Mouse (Mus musculus) liver, embryonic 11.5 days (tissue): ENCODE data around the gene Fam205c. TPM values are rescaled to one million over a fixed set of nuclear protein-coding genes. Genes with fewer than 3 reads are reported as not detected.

Experiments
- ATAC-seq: fragments of 200-750 bp; cut with Nextera tagmentation; replicated peaks from 2 replicates; pipeline ENCODE4 v1.8.0; 2017; ENCODE audit warnings: moderate number of reproducible peaks, mild to moderate bottlenecking, moderate TSS enrichment, moderate library complexity; ENCODE audit not compliant: low FRiP score
- DNase-seq: peaks from one replicate; pipeline ENCODE4 v3.0.0-alpha.2; 2017; ENCODE audit warnings: low spot score
- H3K27ac ChIP-seq: fragments of 300-500 bp; sonication (generic); 2 replicates; pipeline ENCODE4 v1.5.1; 2014; ENCODE audit warnings: mild to moderate bottlenecking, low read depth, low read length, control low read depth
- H3K27me3 ChIP-seq: fragments of 300-500 bp; sonication (generic); replicated peaks from 2 replicates; pipeline ENCODE4 v1.6.1; 2014; ENCODE audit warnings: low read length, mixed read lengths; ENCODE audit not compliant: control insufficient read depth, insufficient read depth
- H3K36me3 ChIP-seq: fragments of 300-500 bp; sonication (generic); 2 replicates; pipeline ENCODE4 v1.6.1; 2014; ENCODE audit warnings: mild to moderate bottlenecking, low read length, moderate library complexity, mixed read lengths; ENCODE audit not compliant: control insufficient read depth, insufficient read depth
- H3K4me1 ChIP-seq: fragments of 300-500 bp; sonication (generic); replicated peaks from 2 replicates; pipeline ENCODE4 v1.6.1; 2014; ENCODE audit warnings: low read length, mixed read lengths; ENCODE audit not compliant: control insufficient read depth, insufficient read depth
- H3K4me2 ChIP-seq: fragments of 300-500 bp; sonication (generic); 2 replicates; pipeline ENCODE4 v1.6.1; 2014; ENCODE audit warnings: mild to moderate bottlenecking, control low read depth, moderate library complexity
- H3K4me3 ChIP-seq: fragments of 300-500 bp; sonication (generic); 2 replicates; pipeline ENCODE4 v1.5.1; 2014; ENCODE audit warnings: low read depth, low read length, control low read depth
- H3K9ac ChIP-seq: fragments of 300-500 bp; sonication (generic); 2 replicates; pipeline ENCODE4 v1.6.1; 2014; ENCODE audit warnings: low read depth, low read length, control low read depth
- H3K9me3 ChIP-seq: fragments of 300-500 bp; sonication (generic); 2 replicates; pipeline ENCODE4 v1.6.1; 2016; ENCODE audit warnings: low read length, inconsistent platforms, mixed read lengths; ENCODE audit not compliant: control insufficient read depth
- WGBS: fragments of 180-500 bp; shearing (Covaris S2); extraction: QIAGEN DNeasy Blood & Tissue Kit; methylation state at CpG from one replicate; pipeline ENCODE4 v1.1.7; 2014; 5-methylcytosine and 5-hydroxymethylcytosine counted together
- polyA plus RNA-seq: library from polyadenylated mRNA; unstranded; fragments of >200 nt; fragmentation: Nextera tagmentation; extraction: Ambion mirVana; gene quantifications from 2 replicates; pipeline ENCODE4 v1.2.1, GENCODE M21; 2014

The Fam205c gene
- polyA plus RNA-seq, 1 experiment from 2014 or later = 0.71 TPM

DNA sequence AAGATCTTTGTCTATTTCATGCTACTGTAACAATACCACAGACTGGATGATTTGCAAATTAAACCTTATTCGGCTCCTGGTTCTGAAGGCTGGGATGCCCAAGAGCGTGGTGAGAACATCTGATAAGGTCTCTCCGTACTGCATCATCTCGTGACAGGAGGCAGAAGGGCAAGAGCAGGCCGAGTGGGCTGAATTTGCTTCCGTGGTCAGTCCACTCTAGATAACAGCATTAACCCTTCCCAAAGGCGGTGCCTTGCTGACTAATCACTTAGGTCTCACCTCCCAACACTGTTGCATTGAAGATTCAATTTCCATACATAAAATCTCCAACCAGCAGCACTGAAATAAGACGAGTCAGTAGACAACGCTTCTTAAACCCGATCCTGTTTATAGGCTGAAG is 39.4 kb upstream of the Fam205c start:
- Histone ChIP-seq H3K27ac (no peak overlapping the region), H3K9me3 (no peaks in the 10 kb centered on the region), H3K27me3 (peaks cover 57% of the 10 kb centered on the region), H3K4me2 (no peak overlapping the region), H3K4me3 (no peak overlapping the region), H3K4me1 (0 out of 2 replicates have a peak, but pooled peaks cover 2% of the 10 kb centered on the region), H3K36me3 (no peaks in the 10 kb centered on the region), H3K9ac (no peak overlapping the region)
- WGBS = 37% methylated on average over 10 of the region's 10 CpGs
- ATAC-seq (no peak), DNase-seq (no peak)

DNA sequence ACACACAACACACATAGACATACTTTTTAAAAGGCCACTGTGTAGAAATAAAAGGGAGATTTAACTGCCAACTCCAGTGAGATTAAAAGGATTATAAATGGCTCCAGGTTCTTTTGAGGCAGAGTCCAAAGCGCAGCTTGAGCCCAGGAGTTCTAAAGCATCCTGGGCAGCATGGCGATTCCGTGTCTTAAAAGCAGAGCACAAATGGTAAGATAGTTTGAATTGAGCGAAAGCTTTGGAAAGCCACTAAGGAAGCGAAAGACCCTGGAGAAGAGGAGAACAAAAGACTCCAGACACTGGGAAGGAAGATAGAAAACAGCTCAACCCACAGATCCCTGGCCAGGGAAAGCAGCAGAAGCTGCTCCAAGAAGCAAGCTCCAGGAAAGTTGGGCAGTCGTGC is 30.9 kb upstream of the Fam205c start:
- ATAC-seq (no peak), DNase-seq (no peak)
- H3K9me3 ChIP-seq = no peaks in the 10 kb centered on the region
- H3K4me2 ChIP-seq = no peak overlapping the region
- no peak overlapping the region for H3K4me3 ChIP-seq
- no peaks in the 10 kb centered on the region for H3K36me3 ChIP-seq
- H3K9ac ChIP-seq = no peak overlapping the region
- H3K27ac ChIP-seq = no peak overlapping the region
- no peaks in the 10 kb centered on the region for H3K27me3 ChIP-seq
- 84% methylated on average over 6 of the region's 6 CpGs for WGBS
- no peaks in the 10 kb centered on the region for H3K4me1 ChIP-seq

GRCm38 (mm10) chr4:42904523-42904922 is 30.5 kb upstream of the Fam205c start:
- Histone ChIP-seq H3K4me2 (no peak overlapping the region), H3K9ac (no peak overlapping the region), H3K4me1 (no peaks in the 10 kb centered on the region), H3K9me3 (no peaks in the 10 kb centered on the region), H3K4me3 (no peak overlapping the region), H3K27me3 (no peaks in the 10 kb centered on the region), H3K27ac (no peak overlapping the region), H3K36me3 (no peaks in the 10 kb centered on the region)
- no peak for ATAC-seq
- WGBS = 86% methylated on average over 3 of the region's 3 CpGs
- no peak for DNase-seq

DNA sequence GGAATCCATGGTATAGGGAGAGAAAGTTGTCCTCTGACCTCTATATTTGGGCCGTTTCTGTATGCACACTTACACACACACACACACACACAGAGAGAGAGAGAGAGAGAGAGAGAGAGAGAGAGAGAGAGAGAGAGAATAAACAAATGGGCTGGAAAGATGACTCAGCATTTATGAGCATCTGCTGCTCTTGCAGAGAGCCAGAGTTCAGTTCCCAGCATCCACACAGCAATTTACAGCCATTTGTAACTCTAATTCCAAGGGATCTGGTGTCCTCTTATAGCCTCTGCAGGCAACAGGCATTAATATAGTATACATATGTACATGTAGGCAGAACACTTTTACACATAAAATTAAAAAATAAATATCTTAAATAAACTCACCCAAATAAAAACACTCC is 29.9 kb upstream of the Fam205c start:
- H3K9ac ChIP-seq = no peak overlapping the region
- DNase-seq (no peak), ATAC-seq (no peak)
- WGBS = 58% methylated on average over 1 of the region's 1 CpGs
- H3K4me2 ChIP-seq = no peak overlapping the region
- H3K27ac ChIP-seq = no peak overlapping the region
- no peaks in the 10 kb centered on the region for H3K4me1 ChIP-seq
- H3K27me3 ChIP-seq = no peaks in the 10 kb centered on the region
- no peak overlapping the region for H3K4me3 ChIP-seq
- H3K9me3 ChIP-seq = no peaks in the 10 kb centered on the region
- H3K36me3 ChIP-seq = no peaks in the 10 kb centered on the region

GRCm38 (mm10) chr4:42902730-42903129 is 28.7 kb upstream of the Fam205c start:
- Histone ChIP-seq H3K9ac (no peak overlapping the region), H3K4me3 (no peak overlapping the region), H3K27ac (no peak overlapping the region), H3K36me3 (no peaks in the 10 kb centered on the region), H3K4me1 (no peaks in the 10 kb centered on the region), H3K27me3 (no peaks in the 10 kb centered on the region), H3K9me3 (no peaks in the 10 kb centered on the region), H3K4me2 (no peak overlapping the region)
- DNase-seq (no peak), ATAC-seq (no peak)
- WGBS = 81% methylated on average over 5 of the region's 5 CpGs

- Histone ChIP-seq H3K4me1 (no peaks in the 10 kb centered on the region), H3K36me3 (no peaks in the 10 kb centered on the region), H3K27me3 (no peaks in the 10 kb centered on the region), H3K4me2 (no peak overlapping the region), H3K4me3 (no peak overlapping the region), H3K9me3 (no peaks in the 10 kb centered on the region), H3K27ac (no peak overlapping the region), H3K9ac (no peak overlapping the region)
- no peak for DNase-seq
- no peak for ATAC-seq
- WGBS = 52% methylated on average over 9 of the region's 9 CpGs
Observed at GRCm38 (mm10) chr4:42902174-42902573, 28.1 kb upstream of the Fam205c start.

DNA sequence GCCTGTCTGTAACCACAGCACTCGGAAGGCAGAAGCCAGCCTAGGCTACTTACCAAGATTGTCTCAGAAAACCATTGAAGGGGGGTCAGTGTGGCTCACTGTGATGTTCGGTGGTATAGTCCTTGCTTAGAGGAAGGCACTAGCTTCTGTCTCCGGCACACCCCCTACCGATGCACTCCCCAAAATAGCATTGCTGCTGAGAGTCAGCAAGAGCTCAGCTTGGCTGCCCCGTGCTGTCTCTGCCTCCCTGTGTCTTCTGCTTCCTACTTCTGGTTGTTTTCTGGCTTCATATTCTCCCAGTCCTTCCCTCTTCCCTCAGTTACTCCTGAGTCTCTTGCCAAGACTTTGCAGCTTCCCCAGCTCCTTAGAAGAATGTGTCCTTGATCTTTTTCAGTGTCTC is 26.8 kb upstream of the Fam205c start:
- DNase-seq (no peak), ATAC-seq (no peak)
- Histone ChIP-seq H3K27me3 (no peaks in the 10 kb centered on the region), H3K4me1 (no peaks in the 10 kb centered on the region), H3K4me2 (no peak overlapping the region), H3K9me3 (no peaks in the 10 kb centered on the region), H3K4me3 (no peak overlapping the region), H3K36me3 (no peaks in the 10 kb centered on the region), H3K27ac (no peak overlapping the region), H3K9ac (no peak overlapping the region)
- 60% methylated on average over 5 of the region's 5 CpGs for WGBS

GRCm38 (mm10) chr4:42898914-42899313 is 24.9 kb upstream of the Fam205c start:
- ATAC-seq (no peak), DNase-seq (no peak)
- H3K4me1 ChIP-seq = no peaks in the 10 kb centered on the region
- H3K27me3 ChIP-seq = no peaks in the 10 kb centered on the region
- H3K9ac ChIP-seq = no peak overlapping the region
- H3K27ac ChIP-seq = no peak overlapping the region
- 38% methylated on average over 3 of the region's 3 CpGs for WGBS
- H3K9me3 ChIP-seq = no peaks in the 10 kb centered on the region
- H3K36me3 ChIP-seq = no peaks in the 10 kb centered on the region
- no peak overlapping the region for H3K4me2 ChIP-seq
- no peak overlapping the region for H3K4me3 ChIP-seq

GRCm38 (mm10) chr4:42895118-42895517 is 21.1 kb upstream of the Fam205c start:
- Histone ChIP-seq H3K9ac (no peak overlapping the region), H3K9me3 (no peaks in the 10 kb centered on the region), H3K27ac (no peak overlapping the region), H3K4me1 (no peaks in the 10 kb centered on the region), H3K4me3 (no peak overlapping the region), H3K27me3 (no peaks in the 10 kb centered on the region), H3K4me2 (no peak overlapping the region), H3K36me3 (no peaks in the 10 kb centered on the region)
- WGBS = 85% methylated on average over 7 of the region's 7 CpGs
- no peak for ATAC-seq
- DNase-seq = no peak
